Mouse (Mus musculus) hematopoietic stem cell, adult 5-6 weeks (primary cell): ENCODE results near the gene Fig4. TPM values are rescaled to one million over a fixed set of nuclear protein-coding genes. Genes with fewer than 3 reads are reported as not detected.
A peak's percentile ranks its signal among the peaks of the same experiment; 100 is the strongest.

ENCODE experiments used
- ATAC-seq, 2 experiments: fragments of 125-278 bp in 1 of 2; replicated peaks in 1 of 2; 2 replicates each; pipeline ENCODE4 v1.8.0; 2016 to 2017; ENCODE audit warnings: inconsistent platforms in 2 of 2, mild to moderate bottlenecking in 2 of 2, moderate number of reproducible peaks in 2 of 2, low read depth in 1 of 2, moderate TSS enrichment in 1 of 2; ENCODE audit not compliant: low FRiP score in 2 of 2, poor library complexity in 2 of 2, severe bottlenecking in 2 of 2, insufficient read depth in 1 of 2, low TSS enrichment in 1 of 2
- total RNA-seq: library from RNA; stranded (forward); fragments of 172-1452, 232-1000 nt; gene quantifications from 2 replicates; pipeline ENCODE4 v1.2.3, GENCODE M21; 2017

The Fig4 gene
- total RNA-seq, 1 experiment from 2014 or later: 39.2 TPM

- ATAC-seq: no peak
Observed at GRCm38 (mm10) chr10:41235159-41235558, 67.9 kb downstream of the Fig4 start.

- ATAC-seq: no peak
Observed at GRCm38 (mm10) chr10:41234552-41234951, 68.5 kb downstream of the Fig4 start.

DNA sequence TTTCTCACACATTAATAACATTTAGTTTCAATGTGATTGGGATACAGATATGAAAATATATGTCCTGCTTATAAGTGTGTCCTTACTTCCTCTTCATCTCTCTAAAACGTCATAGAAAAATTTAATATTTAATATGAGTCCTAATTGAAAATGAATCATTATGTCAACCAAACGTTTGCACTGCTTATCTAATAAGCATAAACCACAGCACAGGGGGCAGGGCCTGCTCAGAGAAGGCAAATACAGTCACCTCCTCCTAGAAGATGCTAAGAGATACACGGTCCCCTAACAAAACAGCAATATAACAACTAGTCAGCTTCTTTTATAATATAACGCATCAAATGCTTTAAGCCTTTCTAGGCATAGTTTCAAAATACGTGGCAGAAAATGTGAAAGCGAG, 69.9 kb downstream of the Fig4 start:
- ATAC-seq: no peak

DNA sequence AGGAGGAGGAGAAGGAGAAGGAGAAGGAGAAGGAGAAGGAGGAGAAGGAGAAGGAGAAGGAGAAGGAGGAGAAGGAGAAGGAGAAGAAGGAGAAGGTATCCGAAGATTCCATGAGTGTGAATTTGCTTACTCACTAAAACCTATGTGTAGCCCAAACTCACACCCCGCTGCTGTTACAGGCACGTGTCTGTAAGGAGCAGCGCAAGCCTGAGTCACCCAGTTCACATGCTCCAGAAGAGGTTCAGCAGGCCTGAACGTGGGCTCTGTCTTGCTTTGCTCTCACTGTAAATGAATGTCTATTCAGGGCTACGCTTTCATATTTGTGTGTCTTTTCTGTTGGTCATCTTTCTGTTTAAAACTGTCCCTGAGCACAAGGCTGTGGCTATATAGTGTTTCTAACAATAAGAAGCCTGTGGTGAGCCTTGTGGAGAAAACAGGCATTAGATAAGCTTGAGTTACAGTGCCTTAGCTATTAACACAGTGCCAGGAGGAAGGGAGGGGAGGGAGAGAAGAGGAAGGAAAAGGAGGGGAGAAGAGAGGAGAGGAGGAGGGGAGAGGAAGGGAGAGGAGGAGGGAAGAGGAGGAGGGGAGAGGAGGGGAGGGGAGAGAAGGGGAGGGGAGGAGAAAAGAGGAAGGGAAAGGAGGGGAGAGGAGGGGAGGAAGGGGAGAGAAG, 71.8 kb downstream of the Fig4 start:
- no peak for ATAC-seq

- no peak for ATAC-seq
Observed at GRCm38 (mm10) chr10:41227626-41228025, 75.4 kb downstream of the Fig4 start.

GRCm38 (mm10) chr10:41223499-41223898, 79.6 kb downstream of the Fig4 start:
- no peak for ATAC-seq

GRCm38 (mm10) chr10:41221204-41221603, 81.9 kb downstream of the Fig4 start:
- ATAC-seq: no peak

GRCm38 (mm10) chr10:41218897-41219296, 84.2 kb downstream of the Fig4 start:
- no peak for ATAC-seq

GRCm38 (mm10) chr10:41214083-41214482, 89.0 kb downstream of the Fig4 start:
- ATAC-seq: no peak

- no peak for ATAC-seq
Observed at GRCm38 (mm10) chr10:41209538-41209937, 93.5 kb downstream of the Fig4 start.

DNA sequence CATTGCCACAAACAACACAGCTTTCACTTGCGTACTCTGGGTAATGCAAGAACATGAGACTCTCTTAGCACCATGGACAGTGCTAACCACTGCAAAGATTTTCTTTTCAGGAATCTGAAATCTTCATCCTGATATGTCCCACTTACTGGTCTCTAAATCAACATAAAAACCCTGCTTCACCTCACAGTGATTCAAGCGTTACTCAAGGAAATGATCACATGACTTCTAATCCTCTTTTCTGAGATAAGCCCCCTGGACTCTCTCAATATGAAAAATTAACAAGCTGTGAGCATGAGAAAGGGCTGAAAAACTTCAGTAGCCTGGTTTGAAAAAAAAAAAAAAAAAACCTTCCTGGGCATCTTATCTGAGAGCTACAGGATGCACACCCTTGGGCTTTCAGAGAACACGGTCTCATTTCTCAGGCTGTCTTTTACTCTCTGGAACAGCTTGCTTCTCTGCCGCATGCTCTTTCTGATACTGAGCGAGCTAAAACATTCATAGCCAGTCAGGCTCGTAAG, 94.1 kb downstream of the Fig4 start:
- peak; percentile 22 to 33; a peak in 1 of 4 replicates for ATAC-seq

DNA sequence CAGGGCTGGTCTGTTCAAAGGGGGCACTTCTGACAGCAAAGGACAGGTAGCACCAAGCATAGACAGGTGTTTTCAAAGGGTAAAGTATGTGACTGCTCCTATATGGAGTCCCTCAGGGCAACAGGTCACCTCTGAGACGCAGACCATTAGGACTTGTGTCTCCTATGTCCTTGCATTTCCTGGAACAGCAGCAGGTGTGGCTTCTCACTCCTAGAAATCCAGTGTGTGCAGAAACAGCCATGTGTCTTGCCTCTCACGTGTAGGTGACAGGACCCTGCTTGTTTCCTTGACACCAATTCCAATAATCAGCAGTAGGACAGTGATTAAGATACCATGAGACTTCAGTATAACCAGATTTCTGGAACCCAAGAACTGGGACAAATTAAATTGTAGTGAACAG, 97.4 kb downstream of the Fig4 start:
- ATAC-seq: no peak

DNA sequence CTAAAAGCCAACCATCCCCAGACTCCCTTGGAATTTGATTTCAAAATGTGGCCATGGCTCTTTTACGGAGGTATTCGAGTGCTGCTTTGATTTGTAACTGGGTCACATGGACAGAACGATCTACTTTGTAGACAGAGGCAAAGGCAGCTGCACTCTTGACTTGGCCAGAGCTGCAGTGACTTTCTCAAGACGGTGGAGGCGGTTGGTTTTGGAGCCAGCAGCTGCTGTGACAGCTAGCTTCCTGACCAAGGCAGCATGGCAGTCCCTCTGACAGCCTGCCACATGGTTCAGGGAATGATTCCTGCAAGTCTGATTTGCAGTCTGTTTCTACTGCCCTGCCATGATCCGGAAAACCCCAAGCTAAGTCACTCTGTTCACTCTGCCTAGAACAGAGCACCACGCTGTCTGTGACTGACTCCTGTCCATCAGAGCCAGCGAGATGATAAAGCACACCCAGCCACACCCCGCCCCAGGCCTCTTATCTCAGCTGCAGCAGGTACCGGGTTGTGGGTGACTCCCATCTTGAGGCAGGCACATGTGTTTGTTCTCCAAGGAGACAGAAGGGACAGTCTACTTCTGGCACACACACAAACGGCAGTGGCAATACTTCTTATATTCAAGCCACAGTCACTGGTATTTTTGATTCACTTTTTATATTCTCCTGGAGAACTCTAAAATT, 98.3 kb downstream of the Fig4 start:
- peak; percentile 54 to 68; a peak in 3 of 4 replicates for ATAC-seq

GRCm38 (mm10) chr10:41204191-41204590, 98.9 kb downstream of the Fig4 start:
- no peak for ATAC-seq

DNA sequence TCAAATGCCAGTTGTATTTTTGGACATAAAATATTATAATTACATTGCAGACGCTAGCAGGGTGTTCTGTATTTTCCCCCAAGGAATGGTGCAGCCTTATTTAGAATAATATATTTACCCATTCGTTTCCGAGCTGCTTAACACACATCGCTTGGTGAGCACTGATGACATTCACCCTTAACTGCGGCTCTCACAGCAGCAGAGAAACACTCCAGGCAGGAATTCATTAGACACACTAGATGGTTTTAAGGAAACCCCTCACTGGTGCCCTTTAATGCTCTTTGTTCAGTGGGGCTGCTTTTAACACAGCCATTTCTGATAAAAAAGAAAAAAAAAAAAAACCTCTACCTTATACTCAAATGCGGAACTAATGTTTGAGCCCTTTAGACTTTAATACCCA, 104.3 kb downstream of the Fig4 start:
- ATAC-seq: no peak

GRCm38 (mm10) chr10:41197788-41198187, 105.3 kb downstream of the Fig4 start:
- ATAC-seq: no peak

- peak in 1 of 2 experiments; percentile 14; a peak in 1 of 4 replicates for ATAC-seq
Observed at GRCm38 (mm10) chr10:41196295-41196694, 106.8 kb downstream of the Fig4 start.

DNA sequence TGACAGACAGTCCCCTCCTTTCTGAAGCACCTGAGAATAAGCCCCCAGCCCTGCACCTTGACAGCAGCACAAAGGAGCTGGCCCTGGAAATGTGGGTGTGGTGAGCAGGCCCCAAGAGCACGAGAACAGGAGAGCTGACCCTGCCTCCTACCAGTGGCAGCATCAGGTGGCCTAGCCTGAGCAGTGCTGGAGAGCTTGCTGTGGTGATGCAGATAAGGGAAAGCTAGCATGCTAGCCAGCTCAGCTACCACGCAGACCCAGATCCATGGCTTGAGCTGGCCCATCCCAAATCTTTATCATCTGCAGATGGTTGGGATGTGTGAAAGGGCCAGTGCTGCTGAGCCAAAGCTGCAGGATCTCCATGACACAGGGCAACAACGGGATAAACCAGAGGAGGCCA, 113.7 kb downstream of the Fig4 start:
- ATAC-seq: no peak

DNA sequence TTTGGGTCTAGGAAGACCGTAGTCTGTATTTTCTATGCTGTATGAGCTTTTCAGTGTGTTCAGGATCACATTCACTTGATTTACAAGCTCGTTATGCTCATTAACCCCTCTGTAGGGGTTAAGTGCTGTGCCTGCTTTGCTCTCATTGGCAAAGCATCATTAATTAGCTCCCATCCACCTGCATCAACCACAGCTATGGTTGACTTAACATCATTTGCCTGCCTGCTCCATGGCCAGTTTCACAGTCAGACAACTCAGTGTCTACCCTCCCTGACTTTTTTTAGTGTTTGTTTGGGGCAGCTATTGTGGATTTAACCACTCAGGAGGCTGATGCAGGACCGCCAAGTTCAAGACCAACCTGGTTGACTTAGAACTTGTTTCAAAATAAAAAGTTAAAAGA, 119.1 kb downstream of the Fig4 start:
- no peak for ATAC-seq
